Mouse (Mus musculus): ENCODE measurements around the gene Utp11.

The Utp11 gene

DNA sequence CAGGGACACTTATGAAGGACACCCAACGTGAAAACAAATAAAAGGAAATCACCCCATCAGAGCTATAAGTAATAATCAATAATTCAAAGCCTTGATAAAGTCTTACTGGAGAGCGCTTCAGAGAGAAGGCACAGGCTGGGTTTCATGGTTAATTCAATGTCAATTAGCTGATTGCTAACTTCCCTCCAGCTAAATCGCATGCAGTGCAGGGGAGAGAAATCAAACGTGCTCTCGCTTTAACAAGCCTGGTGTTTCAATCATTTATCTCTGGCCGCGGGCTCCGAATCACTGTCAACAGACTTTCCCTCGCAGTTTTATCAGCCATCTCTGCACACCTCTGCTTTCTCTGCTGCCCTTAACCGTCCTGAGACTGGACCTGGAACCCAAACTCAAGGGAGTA is 60.5 kb downstream of the Utp11 start:
- no peak for ATAC-seq (ENCODE audit: low TSS enrichment)

GRCm38 (mm10) chr4:124631456-124631855 is 61.9 kb downstream of the Utp11 start:
- ATAC-seq (ENCODE audit: low TSS enrichment) = no peak
